Mouse (Mus musculus) liver, embryonic 15.5 days (tissue): Measurements from ENCODE around the gene Hist1h2ab. TPM values are rescaled to one million over a fixed set of nuclear protein-coding genes. Genes with fewer than 3 reads are reported as not detected.
"Not testable (repeated sequence)": the region's sequence is repeated elsewhere in the genome, so short reads cannot be mapped to it uniquely, and the experiment has no call there.

Source experiments
- ATAC-seq: fragments of 200-750 bp; cut with Nextera tagmentation; 2 replicates; pipeline ENCODE4 v1.8.0; 2017; ENCODE audit warnings: moderate number of reproducible peaks, mild to moderate bottlenecking, moderate library complexity; ENCODE audit not compliant: insufficient read depth
- H3K27ac ChIP-seq: fragments of 300-500 bp; sonication (generic); replicated peaks from 2 replicates; pipeline ENCODE4 v1.5.1; 2015; ENCODE audit warnings: mild to moderate bottlenecking, inconsistent platforms
- H3K27me3 ChIP-seq: fragments of 300-500 bp; sonication (generic); 2 replicates; pipeline ENCODE4 v1.6.1; 2015; ENCODE audit warnings: mild to moderate bottlenecking, inconsistent platforms
- H3K36me3 ChIP-seq: fragments of 300-500 bp; sonication (generic); replicated peaks from 2 replicates; pipeline ENCODE4 v1.6.1; 2015; ENCODE audit warnings: moderate library complexity, mild to moderate bottlenecking, inconsistent platforms
- H3K4me1 ChIP-seq: fragments of 300-500 bp; sonication (generic); replicated peaks from 2 replicates; pipeline ENCODE4 v1.6.1; 2015; ENCODE audit warnings: inconsistent platforms
- H3K4me2 ChIP-seq: fragments of 300-500 bp; sonication (generic); 2 replicates; pipeline ENCODE4 v1.6.1; 2015; ENCODE audit warnings: moderate library complexity, mild to moderate bottlenecking, inconsistent platforms
- H3K4me3 ChIP-seq: fragments of 300-500 bp; sonication (generic); replicated peaks from 2 replicates; pipeline ENCODE4 v1.5.1; 2015; ENCODE audit warnings: mild to moderate bottlenecking, inconsistent platforms
- H3K9ac ChIP-seq: fragments of 300-500 bp; sonication (generic); 2 replicates; pipeline ENCODE4 v1.6.1; 2015; ENCODE audit warnings: moderate library complexity, mild to moderate bottlenecking, inconsistent platforms
- H3K9me3 ChIP-seq: fragments of 300-500 bp; sonication (generic); replicated peaks from 2 replicates; pipeline ENCODE4 v1.6.1; 2016; ENCODE audit warnings: inconsistent platforms
- WGBS: fragments of 180-500 bp; shearing (Covaris S2); methylation state at CpG from one replicate; pipeline ENCODE4 v1.1.7; 2015; ENCODE audit warnings: mixed read lengths; ENCODE audit not compliant: insufficient replicate concordance; 5-methylcytosine and 5-hydroxymethylcytosine counted together
- polyA plus RNA-seq: library from polyadenylated mRNA; unstranded; fragments of >200 nt; fragmentation: Nextera tagmentation; extraction: Ambion mirVana; gene quantifications from 2 replicates; pipeline ENCODE4 v1.2.1, GENCODE M21; 2015

The Hist1h2ab gene
- polyA plus RNA-seq, 1 experiment from 2014 or later: 64.5 TPM

- H3K9ac ChIP-seq: peak overlapping the region; percentile 71
- H3K4me2 ChIP-seq: peak overlapping the region; percentile 87
- peak; percentile 8 for ATAC-seq
- H3K4me3 ChIP-seq: peak overlapping the region; percentile 54
- no peaks in the 10 kb centered on the region for H3K36me3 ChIP-seq
- H3K27me3 ChIP-seq: no peaks in the 10 kb centered on the region
- peak overlapping the region; percentile 99 for H3K27ac ChIP-seq
- no peaks in the 10 kb centered on the region for H3K9me3 ChIP-seq
- WGBS: under 1% methylated on average over 18 of the region's 23 CpGs
- peaks cover 57% of the 10 kb centered on the region for H3K4me1 ChIP-seq
Observed at GRCm38 (mm10) chr13:23757211-23757773, 6.4 kb downstream of the Hist1h2ab start.

- Histone ChIP-seq H3K9ac (peak overlapping the region; percentile 71), H3K27ac (peak overlapping the region; percentile 99), H3K4me1 (peaks cover 60% of the 10 kb centered on the region), H3K4me2 (peak overlapping the region; percentile 87), H3K36me3 (no peaks in the 10 kb centered on the region), H3K9me3 (no peaks in the 10 kb centered on the region), H3K27me3 (no peaks in the 10 kb centered on the region), H3K4me3 (peak overlapping the region; percentile 54)
- 37% methylated on average over 3 of the region's 3 CpGs for WGBS
- ATAC-seq: no peak
Observed at GRCm38 (mm10) chr13:23757921-23758320, 7.0 kb downstream of the Hist1h2ab start.

- Histone ChIP-seq H3K9ac (peak overlapping the region; percentile 60; the same call in 1 of the 2 replicates), H3K4me2 (peak overlapping the region; percentile 87), H3K27ac (peak overlapping the region; percentile 99), H3K9me3 (no peaks in the 10 kb centered on the region), H3K4me1 (peaks cover 64% of the 10 kb centered on the region), H3K27me3 (no peaks in the 10 kb centered on the region), H3K4me3 (no peak overlapping the region), H3K36me3 (no peaks in the 10 kb centered on the region)
- WGBS: 90% methylated on average over 3 of the region's 3 CpGs
- ATAC-seq: no peak
Observed at GRCm38 (mm10) chr13:23759251-23759771, 8.4 kb downstream of the Hist1h2ab start.

- H3K4me3 ChIP-seq: peak overlapping the region; percentile 61
- 39% methylated on average over 1 of the region's 1 CpGs for WGBS
- H3K4me1 ChIP-seq: peaks cover 70% of the 10 kb centered on the region
- H3K27ac ChIP-seq: peak overlapping the region; percentile 99
- ATAC-seq: no peak
- no peaks in the 10 kb centered on the region for H3K27me3 ChIP-seq
- peak overlapping the region; percentile 60 for H3K9ac ChIP-seq
- H3K4me2 ChIP-seq: peak overlapping the region; percentile 87
- H3K9me3 ChIP-seq: no peaks in the 10 kb centered on the region
- no peaks in the 10 kb centered on the region for H3K36me3 ChIP-seq
Observed at GRCm38 (mm10) chr13:23759916-23760239, 9.0 kb downstream of the Hist1h2ab start.

GRCm38 (mm10) chr13:23760240-23760971, 9.5 kb downstream of the Hist1h2ab start:
- H3K9me3 ChIP-seq: no peaks in the 10 kb centered on the region
- H3K27me3 ChIP-seq: no peaks in the 10 kb centered on the region
- H3K4me1 ChIP-seq: peaks cover 71% of the 10 kb centered on the region
- H3K4me3 ChIP-seq: peak overlapping the region; percentile 61
- under 1% methylated on average over 26 of the region's 27 CpGs for WGBS
- H3K9ac ChIP-seq: peak overlapping the region; percentile 60
- no peaks in the 10 kb centered on the region for H3K36me3 ChIP-seq
- peak overlapping the region; percentile 87 for H3K4me2 ChIP-seq
- peak overlapping the region; percentile 99 for H3K27ac ChIP-seq
- no peak for ATAC-seq

GRCm38 (mm10) chr13:23760972-23761864, 10.3 kb downstream of the Hist1h2ab start, which contains the start of gene Hist1h4a:
Gene Hist1h4a (minus strand): TSS chr13:23761230.
- no peaks in the 10 kb centered on the region for H3K27me3 ChIP-seq
- H3K27ac ChIP-seq: peak within 1 kb of the TSS; percentile 99
- under 1% methylated on average over 68 of the region's 72 CpGs for WGBS
- peaks cover 65% of the 10 kb centered on the region for H3K4me1 ChIP-seq
- ATAC-seq: peak; percentile 56
- H3K9ac ChIP-seq: peak within 1 kb of the TSS; percentile 67
- H3K36me3 ChIP-seq: no peaks in the 10 kb centered on the region
- no peaks in the 10 kb centered on the region for H3K9me3 ChIP-seq
- H3K4me3 ChIP-seq: peak within 1 kb of the TSS; percentile 61
- peak within 1 kb of the TSS; percentile 87 for H3K4me2 ChIP-seq

- peaks cover 63% of the 10 kb centered on the region for H3K4me1 ChIP-seq
- peak within 1 kb of the TSS; percentile 61 for H3K4me3 ChIP-seq
- peak within 1 kb of the TSS; percentile 87 for H3K4me2 ChIP-seq
- ATAC-seq: peak; percentile 48
- under 1% methylated on average over 33 of the region's 52 CpGs for WGBS
- not testable (repeated sequence) for H3K27me3 ChIP-seq, H3K9me3 ChIP-seq, H3K36me3 ChIP-seq
- peak within 1 kb of the TSS; percentile 99 for H3K27ac ChIP-seq
- H3K9ac ChIP-seq: peak within 1 kb of the TSS; percentile 67
Observed at GRCm38 (mm10) chr13:23761871-23762821, 11.2 kb downstream of the Hist1h2ab start, which contains the start of gene Hist1h3a. Gene Hist1h3a (minus strand): TSS chr13:23762386.

GRCm38 (mm10) chr13:23763242-23763585, 12.3 kb downstream of the Hist1h2ab start:
- Histone ChIP-seq H3K4me2 (peak overlapping the region; percentile 87), H3K9me3 (no peaks in the 10 kb centered on the region), H3K4me1 (peaks cover 54% of the 10 kb centered on the region), H3K4me3 (peak overlapping the region; percentile 61), H3K27me3 (no peaks in the 10 kb centered on the region), H3K27ac (peak overlapping the region; percentile 99), H3K9ac (peak overlapping the region; percentile 61), H3K36me3 (no peaks in the 10 kb centered on the region)
- under 1% methylated on average over 10 of the region's 10 CpGs for WGBS
- no peak for ATAC-seq

GRCm38 (mm10) chr13:23763586-23764323, 12.8 kb downstream of the Hist1h2ab start, which contains the start of gene Hist1h1a:
Gene Hist1h1a (plus strand): TSS chr13:23763666.
- no peaks in the 10 kb centered on the region for H3K36me3 ChIP-seq
- peak; percentile 34 for ATAC-seq
- WGBS: 2% methylated on average over 34 of the region's 34 CpGs
- no peaks in the 10 kb centered on the region for H3K9me3 ChIP-seq
- peak within 1 kb of the TSS; percentile 74 for H3K9ac ChIP-seq
- H3K27me3 ChIP-seq: no peaks in the 10 kb centered on the region
- H3K27ac ChIP-seq: peak within 1 kb of the TSS; percentile 99
- peak within 1 kb of the TSS; percentile 87 for H3K4me2 ChIP-seq
- H3K4me3 ChIP-seq: peak within 1 kb of the TSS; percentile 61
- H3K4me1 ChIP-seq: peaks cover 50% of the 10 kb centered on the region
